Comparison of ENCODE assay signal across 8 mouse cellular contexts in the genomic region with DNA sequence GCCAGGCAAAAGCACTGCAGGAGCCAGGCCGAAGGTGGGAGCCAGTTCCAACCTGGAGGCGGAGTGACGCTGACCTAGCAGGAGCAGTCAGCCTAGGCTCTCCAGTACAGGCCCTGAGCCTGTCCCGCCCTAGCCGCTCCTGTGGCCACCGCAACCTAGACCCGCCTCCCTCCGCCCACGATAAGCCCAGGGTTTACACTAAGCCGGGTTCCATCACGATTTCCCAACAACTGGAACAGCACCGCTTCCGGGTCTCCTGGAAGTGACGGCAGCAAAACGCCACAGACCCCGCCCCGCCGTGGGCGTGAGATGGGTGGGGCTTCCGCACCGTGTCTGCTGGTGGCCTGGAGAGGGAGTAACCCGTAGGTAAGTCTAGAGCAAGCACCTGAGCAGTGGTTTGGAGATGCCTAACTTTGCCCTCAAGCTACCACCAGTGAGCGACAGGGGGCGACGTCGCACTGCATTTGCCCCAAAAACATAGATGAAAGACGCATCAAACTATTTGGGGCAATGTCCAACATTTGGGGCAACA. TPM values are rescaled to one million over a fixed set of nuclear protein-coding genes. Genes with fewer than 3 reads are reported as not detected.
DNase-seq lines count a peak whose midpoint lies in the region; ATAC-seq and TF ChIP-seq lines count a peak whose summit lies in the region.

No protein-coding gene starts in this region.

- peak; percentile 81 for ATAC-seq in cerebellum, adult (ENCODE audit: insufficient number of reproducible peaks, low FRiP score, low TSS enrichment)
- ATAC-seq in forebrain, embryonic 13.5 days = peak; percentile 86
- peak; percentile 89 for ATAC-seq in liver, postnatal 0 days
- ATAC-seq in neural tube, embryonic 14.5 days (ENCODE audit: low read depth) = peak; percentile 88

- no peak overlapping the region for H3K27ac ChIP-seq in ES-Bruce4 (ENCODE audit: insufficient read depth, low read length)
- no peak overlapping the region for H3K27ac ChIP-seq in forebrain, embryonic 13.5 days
- H3K27ac ChIP-seq in liver, postnatal 0 days (ENCODE audit: low read depth) = peak overlapping the region; percentile 91
- 0 out of 2 replicates have a peak overlapping the region, but pooled peaks have one; percentile 10 for H3K27ac ChIP-seq in neural tube, embryonic 14.5 days (ENCODE audit: low read depth, low read length)

- TF ChIP-seq POLR2A in ES-Bruce4 (IDR thresholded peaks at IDR 0.05; ENCODE audit: insufficient read depth, low read length) = peak; percentile 10

- no peak for TF ChIP-seq EP300 in ES-Bruce4 (IDR thresholded peaks at IDR 0.05; ENCODE audit: insufficient read depth, low read depth, low read length)
- peak; percentile 82; the same call in 1 of the 2 replicates for TF ChIP-seq EP300 in liver, postnatal 0 days (IDR thresholded peaks at IDR 0.05; ENCODE audit: low read depth)

- under 1% methylated on average over 27 of the region's 27 CpGs for WGBS in forebrain, embryonic 13.5 days
- under 1% methylated on average over 27 of the region's 27 CpGs for WGBS in large intestine, adult 2 months
- WGBS in liver, postnatal 0 days (ENCODE audit: insufficient replicate concordance) = under 1% methylated on average over 27 of the region's 27 CpGs
- WGBS in neural tube, embryonic 14.5 days = under 1% methylated on average over 27 of the region's 27 CpGs

- peak overlapping the region; percentile 38 for H3K9ac ChIP-seq in ES-Bruce4 (ENCODE audit: low read depth, poor library complexity, severe bottlenecking)
- H3K9ac ChIP-seq in forebrain, embryonic 13.5 days = peak overlapping the region; percentile 74
- H3K9ac ChIP-seq in liver, postnatal 0 days (replicated peaks) = peak overlapping the region; percentile 81
- H3K9ac ChIP-seq in neural tube, embryonic 14.5 days (replicated peaks; ENCODE audit: low read depth, low read length) = peak overlapping the region; percentile 64

- TF ChIP-seq CTCF in ES-Bruce4 (IDR thresholded peaks at IDR 0.05; ENCODE audit: low read depth, low read length) = peak; percentile 89
- peak; percentile 94 for TF ChIP-seq CTCF in liver, postnatal 0 days (IDR thresholded peaks at IDR 0.05; ENCODE audit: low read depth)

- H3K4me1 ChIP-seq in ES-Bruce4 (ENCODE audit: control insufficient read depth, insufficient read depth, low read length) = no peaks in the 10 kb centered on the region
- peaks cover 39% of the 10 kb centered on the region for H3K4me1 ChIP-seq in forebrain, embryonic 13.5 days
- peaks cover 47% of the 10 kb centered on the region for H3K4me1 ChIP-seq in liver, postnatal 0 days (ENCODE audit: insufficient read depth)
- H3K4me1 ChIP-seq in neural tube, embryonic 14.5 days (ENCODE audit: control insufficient read depth, insufficient read depth, low read length) = peaks cover 32% of the 10 kb centered on the region

- intact Hi-C loops in heart, postnatal 10 days (cut with DNase I) = loop anchor here (5.0 to 10.0 kb wide), 3 partner anchors 56 to 603 kb away; partner anchors contain the start of gene Snd1

- H3K9me3 ChIP-seq in ES-Bruce4 (replicated peaks; ENCODE audit: control insufficient read depth, insufficient read depth, low read length, poor library complexity, severe bottlenecking) = no peaks in the 10 kb centered on the region
- no peaks in the 10 kb centered on the region for H3K9me3 ChIP-seq in forebrain, embryonic 13.5 days (replicated peaks)
- no peaks in the 10 kb centered on the region for H3K9me3 ChIP-seq in liver, postnatal 0 days (ENCODE audit: low read length)
- H3K9me3 ChIP-seq in neural tube, embryonic 14.5 days (ENCODE audit: control insufficient read depth, low read length) = no peaks in the 10 kb centered on the region

- H3K27me3 ChIP-seq in ES-Bruce4 (ENCODE audit: control insufficient read depth, insufficient read depth, low read length, poor library complexity, severe bottlenecking) = no peaks in the 10 kb centered on the region
- no peaks in the 10 kb centered on the region for H3K27me3 ChIP-seq in forebrain, embryonic 13.5 days
- no peaks in the 10 kb centered on the region for H3K27me3 ChIP-seq in liver, postnatal 0 days (ENCODE audit: insufficient read depth, low read length)
- 0 out of 2 replicates have a peak, but pooled peaks cover 2% of the 10 kb centered on the region for H3K27me3 ChIP-seq in neural tube, embryonic 14.5 days (ENCODE audit: control insufficient read depth, insufficient read depth, low read length)

- H3K36me3 ChIP-seq in ES-Bruce4 (ENCODE audit: control insufficient read depth, insufficient read depth, low read length, poor library complexity, severe bottlenecking) = peaks cover 10% of the 10 kb centered on the region
- peaks cover 42% of the 10 kb centered on the region for H3K36me3 ChIP-seq in forebrain, embryonic 13.5 days (ENCODE audit: poor library complexity, severe bottlenecking)
- H3K36me3 ChIP-seq in liver, postnatal 0 days (replicated peaks; ENCODE audit: insufficient read depth, low read length) = peaks cover 34% of the 10 kb centered on the region
- H3K36me3 ChIP-seq in neural tube, embryonic 14.5 days (ENCODE audit: control insufficient read depth, insufficient read depth, low read length) = peaks cover 21% of the 10 kb centered on the region

- DNase-seq in heart, postnatal 10 days = peak; percentile 96 to 97
- peak; percentile 93 for DNase-seq in large intestine, adult 2 months (ENCODE audit: low read depth, low spot score)
- peak; percentile 99 for DNase-seq in liver, postnatal 0 days
- DNase-seq in testis, postnatal 10 days (ENCODE audit: low spot score) = peak; percentile 98

- H3K4me2 ChIP-seq in forebrain, embryonic 13.5 days = peak overlapping the region; percentile 98
- H3K4me2 ChIP-seq in liver, postnatal 0 days (ENCODE audit: low read depth, low read length) = peak overlapping the region; percentile 93
- H3K4me2 ChIP-seq in neural tube, embryonic 14.5 days (ENCODE audit: low read depth, low read length) = peak overlapping the region; percentile 75

- H3K4me3 ChIP-seq in ES-Bruce4 (ENCODE audit: low read depth, low read length) = peak overlapping the region; percentile 76
- peak overlapping the region; percentile 64 for H3K4me3 ChIP-seq in forebrain, embryonic 13.5 days
- peak overlapping the region; percentile 73 for H3K4me3 ChIP-seq in liver, postnatal 0 days (ENCODE audit: low read depth, low read length)
- peak overlapping the region; percentile 62 for H3K4me3 ChIP-seq in neural tube, embryonic 14.5 days (ENCODE audit: low read depth, low read length)

RNA-seq across cellular contexts. Expression of gene Arf5, which starts 1.8 kb away (rescaled TPM):
- 128 and 130 TPM in 2 replicates for polyA plus RNA-seq in ES-Bruce4 (2011; ENCODE audit: insufficient read depth, insufficient read length, low read depth, missing spikeins)
- polyA plus RNA-seq in forebrain, embryonic 13.5 days (2015; fragmentation: Nextera tagmentation; extraction: Ambion mirVana) = 348 and 361 TPM in 2 replicates
- 100 to 1,000 TPM; 205 TPM for total RNA-seq in heart, postnatal 10 days (2021)
- polyA plus RNA-seq in large intestine, adult 2 months (2012; rRNA removed) = 609 and 620 TPM in 2 replicates
- 272 and 288 TPM in 2 replicates for polyA plus RNA-seq in liver, postnatal 0 days (2015; fragmentation: Nextera tagmentation; extraction: Ambion mirVana)
- 392 and 403 TPM in 2 replicates for polyA plus RNA-seq in neural tube, embryonic 14.5 days (2014; fragmentation: Nextera tagmentation; extraction: Ambion mirVana)

RNA-seq across cellular contexts. Expression of gene Fscn3, which starts 6.1 kb away (rescaled TPM):
- polyA plus RNA-seq in ES-Bruce4 (2011; ENCODE audit: insufficient read depth, insufficient read length, low read depth, missing spikeins) = not detected in 2 replicates
- 0.09 TPM in 1 of 2 replicates, not detected in the other for polyA plus RNA-seq in forebrain, embryonic 13.5 days (2015; fragmentation: Nextera tagmentation; extraction: Ambion mirVana)
- total RNA-seq in heart, postnatal 10 days (2021) = not detected
- 0.07 and 0.56 TPM in 2 replicates for polyA plus RNA-seq in large intestine, adult 2 months (2012; rRNA removed)
- polyA plus RNA-seq in liver, postnatal 0 days (2015; fragmentation: Nextera tagmentation; extraction: Ambion mirVana) = 0.06 and 0.11 TPM in 2 replicates
- not detected in 2 replicates for polyA plus RNA-seq in neural tube, embryonic 14.5 days (2014; fragmentation: Nextera tagmentation; extraction: Ambion mirVana)

RNA-seq across cellular contexts. Expression of gene Gcc1, which starts 6.7 kb away (rescaled TPM):
- polyA plus RNA-seq in ES-Bruce4 (2011; ENCODE audit: insufficient read depth, insufficient read length, low read depth, missing spikeins) = 9.2 and 10.2 TPM in 2 replicates
- 11.4 and 12.9 TPM in 2 replicates for polyA plus RNA-seq in forebrain, embryonic 13.5 days (2015; fragmentation: Nextera tagmentation; extraction: Ambion mirVana)
- 10 to 100 TPM; 10.8 to 11.6 TPM for total RNA-seq in heart, postnatal 10 days (2021)
- 4.6 and 7.2 TPM in 2 replicates for polyA plus RNA-seq in large intestine, adult 2 months (2012; rRNA removed)
- 2.8 and 2.9 TPM in 2 replicates for polyA plus RNA-seq in liver, postnatal 0 days (2015; fragmentation: Nextera tagmentation; extraction: Ambion mirVana)
- 5.9 and 9.3 TPM in 2 replicates for polyA plus RNA-seq in neural tube, embryonic 14.5 days (2014; fragmentation: Nextera tagmentation; extraction: Ambion mirVana)

RNA-seq across cellular contexts. Expression of gene Zfp800, which starts 23.7 kb away (rescaled TPM):
- 17.4 and 19.7 TPM in 2 replicates for polyA plus RNA-seq in ES-Bruce4 (2011; ENCODE audit: insufficient read depth, insufficient read length, low read depth, missing spikeins)
- polyA plus RNA-seq in forebrain, embryonic 13.5 days (2015; fragmentation: Nextera tagmentation; extraction: Ambion mirVana) = 26.5 and 27.5 TPM in 2 replicates
- total RNA-seq in heart, postnatal 10 days (2021) = 10 to 100 TPM; 12.2 TPM
- polyA plus RNA-seq in large intestine, adult 2 months (2012; rRNA removed) = 1.3 and 3.8 TPM in 2 replicates
- 16.1 and 17.1 TPM in 2 replicates for polyA plus RNA-seq in liver, postnatal 0 days (2015; fragmentation: Nextera tagmentation; extraction: Ambion mirVana)
- polyA plus RNA-seq in neural tube, embryonic 14.5 days (2014; fragmentation: Nextera tagmentation; extraction: Ambion mirVana) = 20.1 and 27.0 TPM in 2 replicates

RNA-seq across cellular contexts. Expression of gene Pax4, which starts 27.6 kb away (rescaled TPM):
- not detected in 2 replicates for polyA plus RNA-seq in ES-Bruce4 (2011; ENCODE audit: insufficient read depth, insufficient read length, low read depth, missing spikeins)
- polyA plus RNA-seq in forebrain, embryonic 13.5 days (2015; fragmentation: Nextera tagmentation; extraction: Ambion mirVana) = not detected in 2 replicates
- total RNA-seq in heart, postnatal 10 days (2021) = not detected
- polyA plus RNA-seq in large intestine, adult 2 months (2012; rRNA removed) = 0.25 and 0.40 TPM in 2 replicates
- not detected in 2 replicates for polyA plus RNA-seq in liver, postnatal 0 days (2015; fragmentation: Nextera tagmentation; extraction: Ambion mirVana)
- not detected in 2 replicates for polyA plus RNA-seq in neural tube, embryonic 14.5 days (2014; fragmentation: Nextera tagmentation; extraction: Ambion mirVana)

Comparison
In these comparisons a context has a peak if more than half of its experiments do, and no peak if none do; other contexts are left out.
1. H3K27ac ChIP-seq: peak in liver, postnatal 0 days (single experiment) and neural tube, embryonic 14.5 days (single experiment); none in ES-Bruce4 (single experiment) and forebrain, embryonic 13.5 days (single experiment).
2. Peak in every context shown above with its lines, with median percentiles within 50 percentile points of each other: H3K4me3 ChIP-seq, H3K9ac ChIP-seq, ATAC-seq, H3K4me2 ChIP-seq and DNase-seq.